Mouse (Mus musculus): ENCODE data around the gene Zfp26.
A peak's percentile ranks its signal among the peaks of the same experiment; 100 is the strongest.

Zfp26 gene

GRCm38 (mm10) chr9:20459377-20460317 is at the start of gene Zfp26:
Zfp26 (minus strand) TSS chr9:20460162.
- DNase-seq: peak; percentile 63 to 69

- no peak for DNase-seq
Measured at GRCm38 (mm10) chr9:20509676-20510075, 49.7 kb upstream of the Zfp26 start.

- no peak for DNase-seq
Measured at GRCm38 (mm10) chr9:20504801-20505200, 44.8 kb upstream of the Zfp26 start.

- no peak for DNase-seq
Measured at GRCm38 (mm10) chr9:20493281-20493680, 33.3 kb upstream of the Zfp26 start.

GRCm38 (mm10) chr9:20492527-20493233 is 32.7 kb upstream of the Zfp26 start, which contains the start of gene Zfp426:
Zfp426 (minus strand) TSS chr9:20492746.
- peak; percentile 72 to 79 for DNase-seq

- no peak for DNase-seq
Measured at GRCm38 (mm10) chr9:20491858-20492526, 32.0 kb upstream of the Zfp26 start.

- no peak for DNase-seq
Measured at GRCm38 (mm10) chr9:20489536-20489935, 29.6 kb upstream of the Zfp26 start.

GRCm38 (mm10) chr9:20479396-20479795 is 19.4 kb upstream of the Zfp26 start:
- no peak for DNase-seq

- no peak for DNase-seq
Measured at GRCm38 (mm10) chr9:20476632-20477031, 16.7 kb upstream of the Zfp26 start.

GRCm38 (mm10) chr9:20466761-20467442 is 6.9 kb upstream of the Zfp26 start:
- DNase-seq: peak; percentile 1 to 9

GRCm38 (mm10) chr9:20453647-20454046 is 6.3 kb downstream of the Zfp26 start:
- DNase-seq: no peak

- no peak for DNase-seq
Measured at GRCm38 (mm10) chr9:20451493-20451892, 8.5 kb downstream of the Zfp26 start.

- DNase-seq: no peak
Measured at GRCm38 (mm10) chr9:20443183-20443783, 16.7 kb downstream of the Zfp26 start.

- no peak for DNase-seq
Measured at GRCm38 (mm10) chr9:20430004-20430403, 30.0 kb downstream of the Zfp26 start.

GRCm38 (mm10) chr9:20411460-20411859 is 48.5 kb downstream of the Zfp26 start:
- DNase-seq: no peak

- DNase-seq: no peak
Measured at GRCm38 (mm10) chr9:20409319-20409718, 50.6 kb downstream of the Zfp26 start.

- no peak for DNase-seq
Measured at GRCm38 (mm10) chr9:20385343-20385703, 74.6 kb downstream of the Zfp26 start.

GRCm38 (mm10) chr9:20384532-20385342 is 75.2 kb downstream of the Zfp26 start, which contains the start of gene Zfp560:
Zfp560 (minus strand) TSS chr9:20385177.
- DNase-seq: peak; percentile 72 to 75

GRCm38 (mm10) chr9:20383659-20384058 is 76.3 kb downstream of the Zfp26 start:
- no peak for DNase-seq
